Mouse (Mus musculus) kidney, postnatal 4 days (tissue): ENCODE measurements around the gene Gsc.
A peak's percentile ranks its signal among the peaks of the same experiment; 100 is the strongest.

Source experiments
- DNase-seq, 2 experiments: peaks; one replicate each; pipeline ENCODE4 v3.0.0; 2021; ENCODE audit warnings: mixed read lengths in 2 of 2

Gene Gsc

DNA sequence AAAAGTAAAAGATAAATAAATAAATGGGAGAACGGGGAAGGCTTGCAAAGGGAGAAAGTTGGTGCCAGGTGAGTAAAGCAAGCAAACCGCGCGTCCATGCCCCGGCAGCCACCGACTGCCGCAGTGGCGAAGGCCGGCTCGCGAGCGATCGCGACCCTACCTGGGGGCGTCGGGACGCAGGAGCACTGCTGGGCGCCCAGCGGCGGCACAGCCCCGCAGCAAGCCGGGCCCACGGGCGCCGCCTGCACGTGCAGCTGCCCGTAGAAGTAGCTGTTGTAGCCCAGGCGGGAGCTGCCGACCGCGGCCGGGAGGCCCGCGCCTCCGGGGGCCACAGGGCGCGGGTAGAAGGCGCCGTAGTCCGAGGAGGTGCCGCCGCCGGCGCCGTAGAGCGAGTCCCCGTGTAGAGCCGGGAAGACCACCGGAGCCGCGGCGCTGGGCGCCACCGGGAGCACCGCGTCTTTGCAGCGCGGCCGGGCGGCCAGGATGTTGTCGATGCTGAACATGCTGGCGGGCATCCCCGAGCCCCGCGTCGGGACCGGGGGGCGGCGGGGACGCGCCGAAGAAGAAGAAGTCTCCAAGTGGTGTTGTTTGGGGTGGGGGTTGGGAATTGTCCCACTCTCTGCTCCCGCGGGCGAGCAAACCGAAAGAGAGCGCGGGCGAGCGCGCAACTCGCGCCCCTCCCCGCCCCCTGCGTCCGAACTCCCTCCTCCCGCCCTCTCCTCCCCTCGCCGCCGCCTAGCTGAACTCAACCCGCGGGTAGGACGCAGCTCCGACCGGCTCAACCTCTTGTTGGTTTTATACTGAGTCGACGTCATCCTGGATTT lies at the start of gene Gsc:
Gsc (minus strand) TSS at position 730 of the 824 bp plus-strand sequence.
- DNase-seq: peak; percentile 60 to 72

DNA sequence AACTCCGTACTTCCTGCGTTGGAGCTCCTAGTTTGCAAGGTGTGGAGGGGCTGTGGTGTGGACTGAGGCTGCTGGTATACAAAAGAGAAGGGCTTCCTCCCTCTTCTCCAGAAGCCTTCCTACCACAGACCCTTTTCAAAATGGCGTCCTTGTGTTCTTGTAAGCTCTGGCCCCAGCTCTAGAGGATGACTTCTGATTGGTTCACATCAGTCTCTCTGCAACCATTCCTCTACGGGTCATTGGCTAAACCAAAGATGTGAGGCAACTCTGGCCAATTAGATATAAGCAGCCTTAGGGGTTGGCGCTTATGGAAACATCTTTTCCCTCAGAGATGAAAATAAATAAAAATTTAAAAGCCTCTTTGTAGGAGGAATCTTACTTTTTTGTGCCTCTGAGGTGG lies 46.6 kb upstream of the Gsc start:
- no peak for DNase-seq

DNA sequence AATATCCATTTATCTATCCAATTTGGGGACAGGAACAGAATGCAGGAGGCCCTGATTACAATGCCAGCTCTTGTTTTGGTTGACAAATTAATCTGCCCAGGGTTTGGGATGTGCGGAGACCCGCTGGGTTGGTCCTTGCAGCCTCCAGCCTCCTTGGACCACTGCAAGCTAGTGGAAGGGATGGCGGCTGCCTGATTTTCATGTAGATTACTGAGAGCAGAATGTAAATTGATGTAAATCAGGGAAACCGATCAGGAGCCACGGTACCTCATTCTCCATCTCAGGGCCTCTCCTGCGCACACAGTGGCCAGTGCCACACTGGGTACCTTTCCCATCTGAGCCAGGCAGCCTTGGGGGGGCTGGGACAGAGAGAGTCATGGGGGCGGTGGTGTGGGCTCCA lies 34.8 kb upstream of the Gsc start:
- no peak for DNase-seq

DNA sequence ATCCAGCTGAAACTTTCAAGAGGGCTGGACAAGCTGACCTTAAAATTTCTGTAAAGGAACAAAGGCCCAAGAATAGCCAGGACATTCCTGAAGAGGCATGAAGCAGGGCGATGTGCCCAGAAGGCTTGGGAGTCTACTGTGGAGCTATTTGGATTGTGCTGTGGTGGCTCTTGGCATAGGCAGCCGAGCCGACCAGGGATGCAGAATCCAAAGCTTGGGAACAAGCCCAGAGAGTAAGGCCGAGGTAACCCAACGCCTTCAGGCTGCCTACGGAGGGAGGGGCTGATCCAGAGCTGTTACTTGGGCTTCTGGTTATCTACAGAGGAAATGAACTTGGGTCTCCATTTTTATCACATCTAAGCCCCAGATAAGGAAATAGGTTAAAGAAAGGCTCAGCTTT lies 18.9 kb upstream of the Gsc start:
- DNase-seq: no peak

DNA sequence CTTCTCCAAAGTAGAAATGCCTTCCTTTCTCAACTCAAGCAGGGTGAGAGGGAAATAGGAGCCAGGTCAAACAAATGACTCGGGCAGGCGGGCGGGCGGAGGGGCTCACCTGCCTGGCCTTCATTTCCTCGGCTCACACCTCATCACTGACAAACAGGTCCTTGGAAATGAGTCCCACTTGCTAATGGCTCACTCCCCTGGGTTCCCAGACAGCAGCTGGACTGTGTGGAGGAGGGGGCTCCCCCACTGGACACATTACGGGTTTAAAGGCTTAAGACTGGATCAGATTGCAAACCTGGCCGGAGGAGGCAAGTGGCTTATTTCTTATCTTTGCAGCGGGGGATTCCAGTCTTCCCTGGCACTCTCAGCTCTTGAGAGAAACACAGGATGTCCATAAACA lies 13.1 kb upstream of the Gsc start:
- DNase-seq: peak in 1 of 2 experiments; percentile 12

DNA sequence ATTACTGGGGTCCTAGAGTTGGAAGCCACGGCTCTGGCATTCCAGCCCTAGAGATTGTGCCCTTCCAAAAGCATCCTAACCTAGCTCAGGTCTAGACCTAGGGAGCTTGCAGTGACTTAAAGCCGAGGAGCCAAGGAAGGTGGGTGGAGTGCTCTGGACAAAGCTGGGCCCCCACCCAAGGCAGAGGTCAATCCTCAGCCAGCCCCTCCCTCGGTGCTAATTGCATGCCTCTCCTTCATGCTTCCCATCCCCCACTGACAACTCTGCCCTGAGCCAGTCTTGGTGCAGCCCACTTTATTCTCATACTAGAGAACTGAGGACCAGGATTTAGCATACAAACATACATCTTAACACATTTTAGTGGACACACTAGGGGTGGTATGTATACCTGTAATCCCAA lies 12.0 kb upstream of the Gsc start:
- DNase-seq: no peak

DNA sequence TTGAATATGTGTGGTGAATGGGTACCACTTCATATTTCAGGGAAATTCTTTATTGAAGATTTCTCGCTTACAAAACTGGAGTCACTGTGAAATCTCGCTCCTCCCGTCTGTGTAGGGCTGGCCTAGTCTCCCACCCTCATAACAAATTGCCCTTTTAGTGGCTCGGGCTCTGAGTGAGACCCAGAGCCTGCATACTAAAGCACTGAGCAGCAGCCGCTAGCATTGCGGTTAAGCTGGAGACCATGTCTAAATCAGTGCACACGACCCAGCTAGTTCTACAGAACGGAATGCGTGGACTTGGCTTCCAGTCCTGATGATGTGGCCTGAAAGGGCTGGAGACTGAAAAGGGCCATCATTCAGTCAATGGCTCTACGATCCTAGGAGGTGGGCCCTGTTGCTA lies 7.9 kb upstream of the Gsc start:
- DNase-seq: no peak

DNA sequence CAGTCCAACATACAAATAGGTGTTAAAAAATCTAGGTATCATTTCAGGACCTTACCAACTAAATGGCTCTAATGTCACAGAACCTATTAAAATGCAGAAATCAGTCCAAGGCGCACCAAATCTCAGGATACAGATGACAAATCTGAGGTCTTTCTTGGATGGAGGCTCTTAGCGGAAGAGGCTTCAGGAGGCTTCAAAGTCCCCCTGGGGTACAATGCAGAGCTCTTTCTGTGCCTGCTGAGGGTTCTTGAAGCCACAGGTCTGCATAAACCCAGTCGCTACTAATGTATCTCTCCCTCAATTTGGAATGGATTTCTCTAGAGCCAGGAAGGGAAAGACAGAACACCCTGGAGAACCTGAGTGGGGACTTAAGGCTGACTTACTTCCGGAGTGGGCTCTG lies 5.1 kb upstream of the Gsc start:
- DNase-seq: no peak

DNA sequence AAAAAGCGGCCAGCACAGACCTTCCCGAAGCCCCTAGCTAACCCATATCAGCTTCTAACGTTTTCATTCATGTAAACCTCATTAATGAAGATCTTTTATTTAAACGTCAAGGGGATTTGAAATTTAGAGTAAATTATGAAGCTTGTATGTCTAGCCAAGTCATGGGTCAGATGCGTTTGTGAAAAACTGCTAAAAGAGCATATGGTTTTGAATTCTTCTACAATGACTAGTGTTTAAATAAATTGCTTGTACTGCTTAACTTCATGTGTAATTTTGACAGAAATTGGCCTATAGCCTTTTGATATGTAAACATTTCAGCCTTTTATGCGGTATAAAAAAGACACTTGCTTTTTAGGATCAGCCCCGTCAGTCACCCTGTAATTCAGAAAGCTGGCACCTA lies 4.4 kb upstream of the Gsc start:
- no peak for DNase-seq

DNA sequence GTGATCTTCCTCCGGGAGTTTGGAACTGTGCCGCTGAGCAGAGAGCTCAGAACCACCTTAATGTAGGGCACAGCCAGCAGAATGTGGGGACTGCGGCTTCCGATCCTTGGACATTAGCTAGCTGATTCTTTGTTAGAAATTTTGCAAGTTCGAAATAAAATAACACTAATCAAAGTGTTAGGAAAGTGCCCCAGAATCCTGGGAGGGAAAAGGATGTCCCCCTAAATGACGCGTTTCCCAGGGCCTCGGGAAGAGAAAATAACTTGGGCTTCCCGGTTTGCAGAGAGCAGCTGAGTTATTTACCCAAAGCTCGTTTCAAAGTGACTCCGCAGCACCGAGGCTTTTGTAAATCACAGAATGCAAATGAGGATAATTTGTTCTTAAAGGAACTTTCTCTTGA lies 3.9 kb upstream of the Gsc start:
- peak in 1 of 2 experiments; percentile 12 for DNase-seq

DNA sequence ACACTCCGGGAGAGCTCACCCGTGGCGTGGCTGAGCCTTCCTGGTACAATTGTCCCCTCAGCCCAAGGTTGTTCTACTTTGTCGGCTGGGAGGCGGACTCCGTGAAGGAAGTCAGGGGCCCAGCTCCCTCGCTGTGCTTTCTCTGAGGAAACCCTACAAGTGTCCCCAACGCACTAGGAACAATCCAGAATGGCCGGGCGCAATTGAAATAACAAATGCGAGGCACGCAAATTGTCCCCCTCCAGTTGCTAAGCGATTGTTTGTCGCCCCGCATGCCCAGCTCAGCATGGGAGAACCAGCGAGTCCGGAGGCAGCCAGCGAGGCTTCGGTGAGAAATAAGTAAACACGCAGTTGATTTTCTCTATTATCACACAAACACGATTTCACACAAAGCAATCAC lies 2.8 kb upstream of the Gsc start:
- DNase-seq: peak in 1 of 2 experiments; percentile 30

DNA sequence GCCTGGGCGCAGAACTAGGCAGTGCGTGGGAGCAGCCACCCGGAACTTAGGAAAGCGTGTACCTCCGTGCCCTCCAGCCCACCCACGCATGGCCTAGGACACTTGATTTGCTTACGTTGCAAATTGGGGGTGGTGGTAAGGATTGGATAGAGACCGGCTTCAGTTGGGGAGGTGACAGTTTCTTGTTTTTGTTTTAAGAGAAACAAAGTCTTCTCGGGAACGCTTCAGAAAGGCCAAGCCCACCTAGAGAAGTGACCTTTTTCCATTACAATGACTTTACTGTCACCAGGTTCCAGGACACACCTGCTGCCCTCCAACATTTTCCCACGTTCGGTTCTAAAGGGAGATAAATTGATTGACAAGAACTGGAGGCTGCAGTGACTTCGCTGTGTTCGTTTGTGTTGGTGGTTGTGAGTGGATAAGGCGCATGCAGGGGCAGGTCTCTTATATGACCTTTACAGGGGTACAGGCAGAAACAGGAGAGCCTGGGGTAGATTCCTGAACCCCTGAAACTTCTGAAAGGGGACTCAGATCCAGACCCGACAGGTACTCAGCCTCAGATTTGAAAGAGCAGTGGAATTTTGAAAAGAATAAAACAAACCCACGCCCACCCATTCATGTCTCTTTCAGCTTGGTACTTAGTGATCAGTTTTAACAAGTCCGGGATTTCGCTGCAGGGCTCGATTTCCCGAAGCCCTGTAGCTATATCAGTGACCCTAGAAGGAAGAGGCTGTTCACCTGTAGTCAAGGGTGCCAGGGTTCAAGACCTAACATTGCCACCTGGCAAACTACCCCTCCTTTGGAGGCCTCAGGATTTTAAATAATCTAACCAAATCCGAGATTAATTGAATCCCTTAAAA lies 2.0 kb upstream of the Gsc start:
- peak in 1 of 2 experiments; percentile 30 for DNase-seq

DNA sequence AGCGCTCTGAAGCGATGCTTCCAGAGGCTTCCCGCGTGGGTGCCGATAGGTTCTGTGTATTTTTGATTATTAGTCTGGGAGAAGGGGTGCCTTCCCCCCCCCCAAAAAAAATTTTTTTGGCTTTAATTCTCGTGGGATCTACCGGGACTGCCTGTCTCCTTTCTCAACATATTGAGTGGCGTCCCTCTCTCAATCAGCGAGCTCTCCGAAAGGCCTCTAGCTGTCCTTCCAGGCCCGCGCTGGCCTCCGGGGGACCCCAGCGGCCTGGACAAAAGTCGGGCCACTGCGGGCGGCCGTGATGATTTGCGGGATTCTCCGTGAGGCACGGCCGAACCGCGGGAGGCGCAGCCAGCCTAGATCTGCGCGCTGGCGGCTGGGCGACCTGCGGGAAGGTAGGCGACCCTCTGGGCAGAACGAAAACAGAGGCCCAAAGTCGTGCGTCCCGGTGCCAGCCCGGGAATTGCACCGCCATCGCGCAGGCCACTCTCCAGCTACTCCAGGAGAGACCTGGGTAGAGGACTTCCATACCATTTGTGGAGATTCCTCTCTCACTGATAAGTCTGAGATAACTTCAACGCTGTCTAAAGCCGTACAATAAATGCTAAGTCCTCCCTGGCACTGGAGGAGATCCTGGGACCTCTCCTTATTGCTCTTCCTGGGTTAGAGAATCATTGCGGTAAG lies 1.2 kb upstream of the Gsc start:
- peak; percentile 36 to 61 for DNase-seq

DNA sequence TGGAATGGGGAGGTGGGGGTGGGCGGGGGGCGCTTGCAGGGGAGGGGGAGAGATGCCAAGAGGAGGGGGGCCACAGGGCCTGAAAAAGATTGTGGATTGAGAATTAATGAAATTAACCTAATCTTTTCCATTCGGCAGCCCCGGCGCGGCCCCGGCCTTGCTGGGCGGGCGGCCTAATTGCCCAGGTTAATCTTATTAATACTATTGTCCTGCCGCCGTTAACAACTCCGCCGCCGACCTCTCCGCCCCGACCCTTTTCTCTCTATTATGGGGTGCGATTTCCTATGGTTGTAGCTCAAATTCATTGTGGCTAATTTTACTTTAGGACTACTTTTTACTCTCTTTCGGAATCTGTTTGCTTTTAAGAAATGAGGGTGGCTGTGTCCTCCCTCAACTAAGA lies 362 bp upstream of the Gsc start:
- peak in 1 of 2 experiments; percentile 26 for DNase-seq

DNA sequence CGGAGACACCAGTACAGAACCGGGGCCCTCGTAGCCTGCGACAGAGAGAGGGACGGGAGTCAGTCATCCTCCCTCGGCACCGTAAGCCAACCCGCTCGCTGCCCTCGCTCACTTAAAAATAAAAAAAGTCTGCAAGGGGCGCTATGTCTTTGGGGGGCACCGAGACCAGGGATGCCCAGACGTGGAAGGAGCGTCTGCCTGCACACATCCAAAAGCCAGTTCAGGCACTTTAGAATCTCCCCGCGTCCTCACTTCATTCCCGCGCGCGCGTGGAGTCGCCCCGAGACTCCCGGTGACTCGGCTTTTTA lies 958 bp downstream of the Gsc start:
- DNase-seq: peak in 1 of 2 experiments; percentile 45

DNA sequence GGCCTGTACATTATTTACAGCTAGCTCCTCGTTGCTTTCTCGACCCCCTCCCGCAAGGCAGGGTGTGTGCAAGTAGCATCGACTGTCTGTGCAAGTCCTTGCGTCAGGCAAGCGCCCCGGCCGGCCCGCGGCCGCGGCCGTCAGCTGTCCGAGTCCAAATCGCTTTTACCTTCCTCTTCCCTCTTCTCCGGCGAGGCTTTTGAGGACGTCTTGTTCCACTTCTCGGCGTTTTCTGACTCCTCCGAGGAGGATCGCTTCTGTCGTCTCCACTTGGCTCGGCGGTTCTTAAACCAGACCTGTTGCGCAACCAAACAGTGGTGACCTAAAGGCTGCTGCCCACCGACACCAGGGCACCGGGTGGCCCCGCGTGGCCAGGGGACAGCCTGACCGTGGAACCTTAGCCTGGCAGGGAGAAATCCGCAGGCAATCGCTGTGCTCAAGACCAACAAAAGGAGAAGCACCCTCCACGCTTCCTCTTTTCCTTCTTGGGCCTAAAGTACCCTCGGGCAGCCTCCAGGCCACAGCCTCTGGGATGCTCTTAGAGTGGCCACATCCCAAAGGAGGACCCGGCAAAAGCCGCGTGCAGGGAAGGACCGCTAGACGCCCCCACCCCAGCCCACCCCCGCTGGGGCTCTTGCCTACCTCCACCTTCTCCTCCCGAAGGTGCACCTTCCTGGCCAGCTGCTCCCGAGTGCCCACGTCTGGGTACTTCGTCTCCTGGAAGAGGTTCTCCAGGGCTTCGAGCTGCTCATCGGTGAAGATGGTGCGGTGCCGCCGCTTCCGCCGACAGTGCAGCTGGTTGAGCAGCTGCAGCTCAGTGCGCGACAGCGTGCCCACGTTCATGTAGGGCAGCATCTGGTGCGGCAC lies 1.5 kb downstream of the Gsc start:
- DNase-seq: peak; percentile 24 to 26

DNA sequence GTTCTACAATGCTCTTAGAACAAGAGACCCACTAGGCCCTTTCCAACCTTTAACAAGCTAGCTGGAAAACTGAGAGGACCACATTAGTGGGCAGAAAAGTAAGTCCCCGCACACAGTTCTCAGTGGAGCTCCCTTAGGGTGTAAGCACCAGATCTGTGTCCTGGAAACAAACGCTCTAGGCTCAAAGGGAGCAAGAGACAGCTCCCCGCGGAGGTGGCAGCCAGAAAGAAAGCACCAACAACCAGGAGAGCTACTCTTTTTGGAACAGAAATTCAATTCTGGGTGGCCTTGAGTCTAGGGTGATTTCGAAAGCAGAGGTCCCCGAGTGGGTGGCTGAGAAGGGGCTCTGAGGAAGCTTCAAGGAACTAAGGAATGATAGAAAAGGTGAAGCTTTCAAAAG lies 2.5 kb downstream of the Gsc start:
- DNase-seq: no peak

DNA sequence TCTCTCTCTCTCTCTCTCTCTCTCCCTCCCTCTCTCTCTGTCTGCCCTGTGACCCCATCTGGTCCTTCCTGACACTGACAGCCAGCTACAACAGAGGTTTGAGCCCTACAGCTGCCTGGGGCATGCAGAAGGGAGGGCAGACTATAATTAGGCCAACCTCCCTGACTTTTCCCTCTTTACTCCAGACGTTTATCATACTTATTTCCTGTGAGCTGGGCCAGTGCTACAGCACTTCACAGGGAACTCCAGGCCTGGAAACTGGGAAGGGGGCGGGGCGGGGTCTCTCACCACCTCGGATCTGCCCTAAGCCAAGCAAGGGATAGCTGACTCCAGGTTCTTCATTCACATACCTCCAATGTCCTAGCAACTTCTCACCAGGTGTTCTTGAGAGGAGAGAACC lies 4.3 kb downstream of the Gsc start:
- DNase-seq: no peak

DNA sequence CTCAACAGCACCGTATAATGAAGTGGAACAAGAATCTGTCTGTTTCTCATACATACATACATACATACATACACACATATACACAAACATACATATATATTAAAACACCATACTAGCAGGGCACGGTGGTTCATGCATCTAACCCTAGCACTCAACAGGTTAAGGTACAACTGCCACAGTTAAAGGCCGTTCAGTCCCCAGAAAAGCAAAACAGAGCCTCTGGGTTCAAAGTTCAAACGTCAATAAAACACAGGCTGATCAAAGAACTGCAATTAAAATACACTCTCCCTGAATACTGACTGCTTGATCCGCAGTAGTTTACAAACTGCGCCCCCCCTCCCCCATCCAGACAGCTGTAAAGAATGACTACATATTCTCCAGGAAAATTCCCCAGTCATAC lies 5.8 kb downstream of the Gsc start:
- DNase-seq: no peak

DNA sequence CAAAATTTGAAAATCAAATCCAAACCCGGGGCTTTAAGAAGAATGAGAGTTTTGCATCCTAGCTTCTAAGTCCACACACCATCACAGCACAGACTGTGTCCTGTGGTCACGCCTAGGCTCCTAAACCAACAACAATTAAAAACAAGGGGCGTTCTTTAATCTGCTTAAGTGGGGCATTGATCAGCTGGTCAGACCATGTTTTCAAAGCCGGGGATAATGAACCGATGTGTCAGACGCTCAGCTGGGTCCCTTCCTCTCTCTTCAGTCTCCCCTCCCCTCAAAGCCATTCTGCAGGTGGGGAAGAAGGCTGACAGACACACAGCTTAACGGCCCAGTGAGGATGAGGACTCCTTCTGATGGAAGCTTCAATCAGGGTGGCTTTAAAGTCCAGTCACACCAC lies 6.2 kb downstream of the Gsc start:
- DNase-seq: no peak

DNA sequence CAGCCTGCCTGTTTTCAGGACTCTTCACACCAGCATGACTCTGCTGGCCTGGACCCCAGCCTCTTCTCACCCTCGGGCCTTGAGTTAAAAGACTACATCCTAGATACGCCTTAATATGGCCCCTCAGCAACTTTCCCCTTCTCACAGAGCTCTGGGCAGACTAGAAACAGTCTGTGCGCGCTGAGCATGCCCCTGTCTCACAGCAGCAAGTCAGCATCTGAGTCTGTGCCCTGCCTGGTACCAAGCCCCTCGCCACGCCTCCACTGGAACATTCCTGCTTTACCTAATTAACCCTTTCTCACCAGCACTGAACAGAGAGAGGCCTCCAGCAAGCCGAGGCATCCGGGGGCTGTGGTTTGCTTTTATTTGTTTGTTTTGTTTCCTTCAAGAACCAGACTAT lies 11.8 kb downstream of the Gsc start:
- peak in 1 of 2 experiments; percentile 26 for DNase-seq

DNA sequence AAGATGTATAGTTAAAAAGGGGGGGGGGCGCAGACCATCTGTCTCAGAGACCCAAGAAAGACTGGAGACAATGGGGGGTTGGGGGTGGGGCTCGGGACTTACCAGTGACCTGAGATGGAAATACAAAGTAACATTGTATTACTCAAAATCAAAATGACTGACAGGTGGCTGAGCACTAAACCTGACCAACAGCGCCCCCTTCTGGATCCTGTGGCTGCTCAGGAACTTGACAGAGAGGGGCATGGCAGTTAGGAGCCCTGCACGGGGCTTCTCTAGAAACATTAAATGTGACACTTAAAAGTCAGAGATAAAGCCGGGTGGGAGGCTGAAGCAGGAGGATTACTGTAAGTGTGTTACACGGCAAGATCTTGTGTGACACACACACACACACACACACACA lies 13.8 kb downstream of the Gsc start:
- DNase-seq: peak; percentile 30 to 36

DNA sequence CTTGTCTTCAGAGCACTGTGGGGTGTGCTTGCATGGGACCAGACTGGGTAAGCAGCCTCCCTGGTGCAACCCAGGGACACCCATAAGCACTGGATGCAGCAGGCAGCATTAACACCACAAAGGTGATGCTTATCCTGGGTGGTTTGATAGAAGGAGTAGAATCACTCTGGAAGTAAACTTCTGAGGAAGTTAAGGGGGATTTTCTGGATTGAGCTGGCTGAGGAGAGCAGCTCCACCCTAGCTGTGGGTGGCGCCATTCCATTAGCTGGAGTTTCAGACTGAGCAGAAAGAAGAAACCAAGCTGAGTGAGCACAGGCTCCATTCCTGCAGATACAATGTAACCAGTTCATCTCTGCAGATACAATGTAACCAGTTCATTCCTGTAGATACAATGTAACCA lies 20.1 kb downstream of the Gsc start:
- no peak for DNase-seq
